Mouse (Mus musculus) liver, adult 2 months (tissue): ENCODE data around the gene 4921536K21Rik. TPM values are rescaled to one million over a fixed set of nuclear protein-coding genes. Genes with fewer than 3 reads are reported as not detected.
A peak's percentile ranks its signal among the peaks of the same experiment; 100 is the strongest.

Source experiments
- DNase-seq: peaks from one replicate; pipeline ENCODE4 v3.0.0-alpha.2; 2011; ENCODE audit warnings: low read depth, low spot score; ENCODE audit errors: extremely low read depth
- H3K27ac ChIP-seq: fragments of 200-500 bp; replicated peaks from 2 replicates; pipeline ENCODE4 v1.5.1; 2012; ENCODE audit warnings: low read depth, mild to moderate bottlenecking, control low read depth, inconsistent platforms, low read length; ENCODE audit not compliant: insufficient read depth
- H3K27me3 ChIP-seq: fragments of 200-500 bp; 2 replicates; pipeline ENCODE4 v1.6.1; 2012; ENCODE audit warnings: mild to moderate bottlenecking, moderate library complexity, low read length, inconsistent platforms; ENCODE audit not compliant: control insufficient read depth, insufficient read depth
- H3K36me3 ChIP-seq: fragments of 200-500 bp; 2 replicates; pipeline ENCODE4 v1.6.1; 2012; ENCODE audit warnings: low read length, inconsistent platforms; ENCODE audit not compliant: control insufficient read depth, insufficient read depth
- H3K4me1 ChIP-seq: fragments of 200-500 bp; 2 replicates; pipeline ENCODE4 v1.6.1; 2011; ENCODE audit warnings: low read length; ENCODE audit not compliant: control insufficient read depth, insufficient read depth
- H3K4me3 ChIP-seq: fragments of 200-500 bp; 2 replicates; pipeline ENCODE4 v1.5.1; 2011; ENCODE audit warnings: low read depth, mild to moderate bottlenecking, control low read depth, low read length, moderate library complexity; ENCODE audit not compliant: insufficient read depth
- H3K79me2 ChIP-seq: fragments of 200-500 bp; 2 replicates; pipeline ENCODE4 v1.6.1; 2012; ENCODE audit warnings: inconsistent platforms, mild to moderate bottlenecking, low read length, moderate library complexity; ENCODE audit not compliant: control insufficient read depth, insufficient read depth
- H3K9ac ChIP-seq: fragments of 200-500 bp; 2 replicates; pipeline ENCODE4 v1.6.1; 2012; ENCODE audit warnings: low read depth, mild to moderate bottlenecking, control low read depth, inconsistent platforms, low read length
- CTCF ChIP-seq: fragments of 200-500 bp; IDR thresholded peaks from 2 replicates; pipeline ENCODE4 v1.5.1; 2011; ENCODE audit warnings: low read depth, low read length, control low read depth
- POLR2A ChIP-seq: fragments of 200-500 bp; IDR thresholded peaks from 2 replicates; pipeline ENCODE4 v1.6.1; 2011; ENCODE audit warnings: low read length, control low read depth; ENCODE audit not compliant: insufficient read depth; ENCODE audit errors: extremely low read depth
- WGBS: fragments of 180-500 bp; shearing (Covaris S2); methylation state at CpG from one replicate; pipeline ENCODE4 v1.1.7; 2018; 5-methylcytosine and 5-hydroxymethylcytosine counted together
- polyA plus RNA-seq: library from polyadenylated mRNA; depleted of rRNA; stranded (reverse); fragments of >200 nt; gene quantifications from 2 replicates; pipeline ENCODE4 v1.2.3, GENCODE M21; 2012; rRNA removed
- total RNA-seq: library from RNA; depleted of rRNA; stranded (reverse); fragments of >200 nt; gene quantifications from 2 replicates; pipeline ENCODE4 v1.2.3, GENCODE M21; 2014; rRNA removed

4921536K21Rik gene
- total RNA-seq: not detected in 2 replicates
- not detected in 2 replicates for polyA plus RNA-seq

DNA sequence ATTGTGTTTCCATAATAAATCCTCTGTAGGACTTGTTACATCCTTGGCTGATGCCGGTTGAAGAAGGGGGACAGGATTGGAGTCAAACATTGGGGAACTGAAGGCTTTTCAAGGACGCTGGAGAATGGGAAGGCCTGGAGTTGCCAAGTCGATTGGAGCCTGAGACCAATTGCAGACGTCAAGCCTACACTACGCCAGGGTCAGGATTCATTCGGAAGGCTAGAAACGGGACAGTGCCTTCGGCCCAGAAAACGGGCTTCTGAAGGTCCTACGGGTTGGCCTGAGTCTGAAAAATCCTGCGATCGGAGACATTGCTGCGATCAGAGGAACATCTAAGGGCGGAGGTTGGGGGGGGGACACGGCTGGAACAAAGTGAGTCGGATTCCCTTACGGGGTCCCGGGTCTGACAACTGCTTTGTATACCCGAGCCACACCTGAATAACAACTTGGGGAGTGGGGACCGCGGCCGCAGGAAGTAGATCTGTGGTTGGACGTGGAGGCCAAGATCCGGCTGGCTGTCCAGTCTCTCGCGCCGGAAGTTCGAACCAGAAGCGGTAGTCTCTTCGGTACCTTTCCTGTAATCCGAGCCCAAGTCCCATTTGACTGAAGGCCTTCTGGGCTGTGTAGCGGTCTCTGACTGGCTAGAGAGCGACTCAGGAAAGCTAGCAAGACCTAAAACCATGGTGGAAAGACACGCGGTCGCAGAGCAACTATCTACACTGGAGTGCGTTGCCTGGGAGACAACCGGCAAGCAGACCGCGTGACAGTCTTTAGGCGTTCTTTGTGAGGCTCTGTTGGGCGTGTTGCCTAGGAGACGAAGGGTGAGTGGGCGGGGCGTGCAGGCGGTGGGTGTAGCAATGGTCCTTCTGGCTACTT is at the start of gene 4921536K21Rik, which contains the start of gene Dusp18:
4921536K21Rik (minus strand) TSS at position 693 of the 876 bp plus-strand sequence.
Dusp18 (plus strand) TSS at position 835 of the 876 bp plus-strand sequence.
- no peaks in the 10 kb centered on the region for H3K27me3 ChIP-seq
- no peaks in the 10 kb centered on the region for H3K79me2 ChIP-seq
- peak; percentile 68 for DNase-seq
- no peaks in the 10 kb centered on the region for H3K36me3 ChIP-seq
- no peak within 1 kb of the TSS for H3K9ac ChIP-seq
- TF ChIP-seq CTCF: no peak
- no peak for TF ChIP-seq POLR2A
- H3K27ac ChIP-seq: no peak within 1 kb of the TSS
- peak within 1 kb of the TSS; percentile 41 for H3K4me3 ChIP-seq
- H3K4me1 ChIP-seq: 0 out of 2 replicates have a peak, but pooled peaks cover 1% of the 10 kb centered on the region
- WGBS: 12% methylated on average over 46 of the region's 46 CpGs

DNA sequence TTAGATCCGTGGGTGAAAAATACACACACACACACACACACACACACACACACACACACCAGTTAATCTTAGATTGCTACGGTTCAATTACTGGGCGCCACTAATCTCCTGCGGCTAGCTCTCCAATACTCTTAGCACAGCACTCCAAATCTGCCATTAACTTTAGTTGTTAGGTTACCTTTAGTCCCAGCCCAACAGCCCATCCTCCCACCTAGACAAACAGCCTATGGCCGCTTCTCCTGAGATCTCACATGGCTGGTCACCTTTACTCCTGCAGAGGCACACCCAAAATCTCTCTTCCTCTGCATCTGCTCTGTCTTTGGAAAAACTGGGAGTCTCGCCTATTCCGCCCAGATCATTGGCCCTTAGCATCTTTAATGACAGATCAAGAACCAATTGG is 46.5 kb upstream of the 4921536K21Rik start:
- 93% methylated on average over 7 of the region's 7 CpGs for WGBS
- Histone ChIP-seq H3K9ac (no peak overlapping the region), H3K4me1 (no peaks in the 10 kb centered on the region), H3K36me3 (no peaks in the 10 kb centered on the region), H3K27me3 (no peaks in the 10 kb centered on the region), H3K79me2 (no peaks in the 10 kb centered on the region), H3K4me3 (no peak overlapping the region), H3K27ac (no peak overlapping the region)
- no peak for DNase-seq
- TF ChIP-seq CTCF: no peak
- no peak for TF ChIP-seq POLR2A

DNA sequence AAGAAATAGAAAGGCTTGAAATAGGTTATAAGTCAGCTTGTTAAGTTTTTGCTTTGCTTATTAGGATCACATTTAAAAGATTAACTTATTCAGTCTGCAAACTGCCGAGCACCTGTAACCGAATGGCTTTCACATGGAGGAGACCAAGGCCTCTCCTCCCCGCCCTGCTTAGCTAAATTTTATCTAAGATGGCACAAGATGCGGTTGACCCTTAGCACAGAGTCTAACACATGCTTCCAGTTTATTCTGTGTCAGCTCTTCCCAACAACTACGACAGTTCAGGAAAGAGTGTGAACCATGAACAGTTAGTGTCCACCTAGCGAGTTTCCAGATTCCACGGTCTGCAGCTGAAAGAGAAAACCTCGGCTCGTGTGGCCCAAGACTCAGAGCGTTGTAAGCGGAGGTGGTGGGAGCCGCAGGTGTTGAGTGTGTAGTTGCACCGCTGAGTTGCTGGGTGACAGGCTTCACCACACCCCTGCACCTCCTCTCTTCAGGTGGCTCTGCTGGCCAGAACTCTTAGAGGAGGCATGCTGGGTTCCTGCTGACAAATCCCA is 42.5 kb upstream of the 4921536K21Rik start:
- Histone ChIP-seq H3K9ac (no peak overlapping the region), H3K4me1 (no peaks in the 10 kb centered on the region), H3K27me3 (no peaks in the 10 kb centered on the region), H3K27ac (peak overlapping the region; percentile 24), H3K4me3 (no peak overlapping the region), H3K79me2 (no peaks in the 10 kb centered on the region), H3K36me3 (no peaks in the 10 kb centered on the region)
- DNase-seq: peak; percentile 93
- WGBS: 49% methylated on average over 13 of the region's 13 CpGs
- no peak for TF ChIP-seq CTCF
- no peak for TF ChIP-seq POLR2A

DNA sequence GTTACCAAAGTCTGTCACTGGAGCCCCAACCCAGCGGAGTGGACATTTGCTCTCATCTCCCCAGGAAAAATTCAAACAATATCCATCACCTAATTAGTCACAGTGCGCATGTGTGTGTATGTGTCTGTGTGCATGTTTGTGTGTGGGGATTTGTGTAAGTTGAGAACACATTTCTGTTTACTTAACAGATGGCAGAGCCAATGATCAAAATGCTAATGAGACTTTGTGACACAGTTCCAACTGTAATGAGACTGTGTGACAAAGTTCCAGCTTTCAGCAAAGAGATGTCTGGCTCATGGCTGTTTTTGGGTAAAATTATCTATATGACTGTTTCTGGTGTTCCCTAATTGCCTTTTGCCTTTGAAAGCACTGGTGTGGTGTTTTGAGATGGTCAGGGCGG is 41.4 kb upstream of the 4921536K21Rik start:
- Histone ChIP-seq H3K4me3 (no peak overlapping the region), H3K36me3 (no peaks in the 10 kb centered on the region), H3K27ac (no peak overlapping the region), H3K9ac (no peak overlapping the region), H3K79me2 (no peaks in the 10 kb centered on the region), H3K4me1 (0 out of 2 replicates have a peak, but pooled peaks cover 1% of the 10 kb centered on the region), H3K27me3 (no peaks in the 10 kb centered on the region)
- 93% methylated on average over 3 of the region's 3 CpGs for WGBS
- peak; percentile 44 for DNase-seq
- TF ChIP-seq CTCF (no peak), POLR2A (no peak)

DNA sequence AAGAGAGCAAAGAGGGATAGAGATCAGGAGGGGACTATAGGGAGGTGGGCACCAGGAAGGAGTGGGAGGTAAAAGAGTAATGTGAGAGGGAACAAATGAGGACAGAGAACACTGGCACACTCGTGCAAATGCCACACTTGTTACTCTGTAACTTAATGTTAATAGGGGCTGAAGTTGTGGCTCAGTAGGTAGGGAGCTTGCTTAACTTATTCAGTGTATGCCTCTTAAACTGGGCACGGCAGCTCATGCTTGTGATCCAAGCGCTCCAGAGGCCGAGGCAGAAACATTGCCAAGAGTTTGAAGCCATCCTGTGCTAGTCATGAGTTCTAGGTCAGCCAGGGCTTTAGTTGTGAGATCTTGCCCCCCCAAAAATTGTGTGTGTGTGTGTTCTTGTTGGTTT is 40.2 kb upstream of the 4921536K21Rik start:
- no peak overlapping the region for H3K4me3 ChIP-seq
- H3K79me2 ChIP-seq: no peaks in the 10 kb centered on the region
- H3K27me3 ChIP-seq: no peaks in the 10 kb centered on the region
- no peak overlapping the region for H3K9ac ChIP-seq
- H3K4me1 ChIP-seq: 0 out of 2 replicates have a peak, but pooled peaks cover 3% of the 10 kb centered on the region
- no peak for TF ChIP-seq CTCF
- WGBS: 77% methylated on average over 4 of the region's 4 CpGs
- no peak overlapping the region for H3K27ac ChIP-seq
- no peaks in the 10 kb centered on the region for H3K36me3 ChIP-seq
- no peak for DNase-seq
